Mouse (Mus musculus) gastrocnemius, postnatal 4 days (tissue): ENCODE results near the gene Atg13. TPM values are rescaled to one million over a fixed set of nuclear protein-coding genes. Genes with fewer than 3 reads are reported as not detected.

Experiments used
- DNase-seq, 2 experiments: peaks; one replicate each; pipeline ENCODE4 v3.0.0; 2021 to 2022; ENCODE audit warnings: low spot score in 2 of 2, mixed read lengths in 2 of 2
- total RNA-seq, 2 experiments: library from RNA; stranded (reverse); gene quantifications; 2 replicates each; pipeline ENCODE4 v1.2.3; 2021

Atg13 gene
- total RNA-seq, 2 experiments from 2014 or later = 24.1 to 25.5 TPM

- DNase-seq = no peak
Observed at GRCm38 (mm10) chr2:91695436-91696224, 14.7 kb downstream of the Atg13 start.

GRCm38 (mm10) chr2:91689452-91689851 lies 20.9 kb downstream of the Atg13 start:
- no peak for DNase-seq

GRCm38 (mm10) chr2:91683919-91684318 lies 26.5 kb downstream of the Atg13 start:
- no peak for DNase-seq

- peak in 1 of 2 experiments; percentile 35 for DNase-seq
Observed at GRCm38 (mm10) chr2:91682850-91683249, 27.5 kb downstream of the Atg13 start.

GRCm38 (mm10) chr2:91676961-91677360 lies 33.4 kb downstream of the Atg13 start:
- no peak for DNase-seq

GRCm38 (mm10) chr2:91676420-91676819 lies 34.0 kb downstream of the Atg13 start:
- DNase-seq = no peak

- peak in 1 of 2 experiments; percentile 27 for DNase-seq
Observed at GRCm38 (mm10) chr2:91674895-91675294, 35.5 kb downstream of the Atg13 start.

- no peak for DNase-seq
Observed at GRCm38 (mm10) chr2:91673587-91673986, 36.8 kb downstream of the Atg13 start.

GRCm38 (mm10) chr2:91670038-91670437 lies 40.3 kb downstream of the Atg13 start:
- no peak for DNase-seq

- DNase-seq = no peak
Observed at GRCm38 (mm10) chr2:91669326-91669725, 41.0 kb downstream of the Atg13 start.

GRCm38 (mm10) chr2:91667747-91668146 lies 42.6 kb downstream of the Atg13 start:
- DNase-seq = no peak

- DNase-seq = no peak
Observed at GRCm38 (mm10) chr2:91666386-91666910, 43.9 kb downstream of the Atg13 start.

- DNase-seq = no peak
Observed at GRCm38 (mm10) chr2:91664780-91665179, 45.6 kb downstream of the Atg13 start.

GRCm38 (mm10) chr2:91660981-91661380 lies 49.4 kb downstream of the Atg13 start:
- DNase-seq = no peak

GRCm38 (mm10) chr2:91659657-91660056 lies 50.7 kb downstream of the Atg13 start:
- DNase-seq = no peak

GRCm38 (mm10) chr2:91656774-91657173 lies 53.6 kb downstream of the Atg13 start:
- DNase-seq = no peak

- no peak for DNase-seq
Observed at GRCm38 (mm10) chr2:91655827-91656226, 54.5 kb downstream of the Atg13 start.

GRCm38 (mm10) chr2:91655388-91655787 lies 55.0 kb downstream of the Atg13 start:
- DNase-seq = no peak

- no peak for DNase-seq
Observed at GRCm38 (mm10) chr2:91652863-91653262, 57.5 kb downstream of the Atg13 start.

GRCm38 (mm10) chr2:91651458-91652258 lies 58.7 kb downstream of the Atg13 start:
- no peak for DNase-seq

- DNase-seq = no peak
Observed at GRCm38 (mm10) chr2:91650360-91650995, 59.9 kb downstream of the Atg13 start.
